Mouse (Mus musculus) olfactory bulb, adult 2 months (tissue): ENCODE measurements around the gene Hipk1.
A peak's percentile ranks its signal among the peaks of the same experiment; 100 is the strongest.

Source experiments
- CTCF ChIP-seq: fragments of 200-500 bp; IDR thresholded peaks from 2 replicates; pipeline ENCODE4 v1.5.1; 2012; ENCODE audit warnings: low read depth, mild to moderate bottlenecking, low read length, moderate library complexity; ENCODE audit not compliant: insufficient read depth
- POLR2A ChIP-seq: fragments of 200-500 bp; IDR thresholded peaks from 2 replicates; pipeline ENCODE4 v1.6.1; 2012; ENCODE audit warnings: mild to moderate bottlenecking, low read depth, low read length, moderate library complexity; ENCODE audit not compliant: insufficient read depth

DNA sequence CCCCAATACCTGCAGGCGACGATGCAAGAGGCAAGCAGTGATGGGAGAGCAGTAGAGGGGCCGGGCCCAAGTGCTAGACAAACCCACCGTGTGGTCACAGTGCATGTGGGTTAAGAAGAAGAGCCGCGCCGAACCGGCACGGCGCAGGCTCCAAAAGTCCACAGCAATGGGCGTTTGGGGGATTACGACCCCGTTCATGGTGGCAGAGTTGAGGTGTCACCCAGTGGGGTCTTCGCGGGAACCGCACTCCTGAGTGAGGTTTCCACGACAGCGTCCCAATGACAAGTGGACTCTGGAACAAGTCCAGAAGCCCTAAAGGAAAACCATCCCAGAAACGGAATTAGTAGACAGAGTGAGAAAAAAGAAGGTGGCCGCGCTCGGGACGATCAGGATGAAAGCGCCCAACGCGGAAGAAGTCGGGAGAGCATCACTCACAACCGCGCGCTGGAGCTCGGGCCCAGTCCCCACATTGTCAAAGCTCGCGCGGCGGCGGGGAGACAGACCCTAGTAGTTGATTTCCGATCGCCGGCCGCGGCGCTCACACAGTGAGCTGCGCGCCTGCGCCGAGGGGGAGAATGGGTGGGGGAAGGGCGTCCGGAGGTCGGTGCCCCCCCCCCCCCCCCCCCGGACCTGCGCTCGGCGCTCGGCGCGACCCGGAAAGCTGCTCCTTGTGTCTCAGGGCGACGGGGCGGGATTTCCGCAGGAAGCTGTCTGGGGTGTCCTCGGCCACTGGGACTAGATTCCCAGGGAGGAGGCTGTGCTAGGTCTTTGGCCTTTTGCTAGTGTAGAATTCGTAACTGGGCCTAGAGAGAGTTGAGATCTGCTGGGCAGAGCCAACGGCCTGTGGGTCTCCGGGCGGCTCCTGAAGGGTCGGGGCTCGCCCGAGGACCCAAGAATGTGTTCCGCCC, 17.8 kb upstream of the Hipk1 start, which contains the start of the genes Dclre1b, Ap4b1 and Gm43064:
- TF ChIP-seq POLR2A: peak; percentile 40; the same call in 1 of the 2 replicates
- TF ChIP-seq CTCF: no peak
